Mouse (Mus musculus) thymus, adult 2 months (tissue): ENCODE measurements around the gene Rfc5.

Experiments used
- CTCF ChIP-seq: fragments of 200-500 bp; IDR thresholded peaks from 2 replicates; pipeline ENCODE4 v1.5.1; 2012; ENCODE audit warnings: mild to moderate bottlenecking, control low read depth, low read length, moderate library complexity, borderline replicate concordance; ENCODE audit not compliant: control insufficient read depth, poor library complexity, insufficient read depth; ENCODE audit errors: extremely low read depth
- POLR2A ChIP-seq: fragments of 200-500 bp; IDR thresholded peaks from 2 replicates; pipeline ENCODE4 v1.6.1; 2012; ENCODE audit warnings: mild to moderate bottlenecking, low read length, control low read depth, moderate library complexity; ENCODE audit not compliant: control insufficient read depth, poor library complexity, insufficient read depth; ENCODE audit errors: extremely low read depth

GRCm38 (mm10) chr5:117399281-117399680 is 10.4 kb upstream of the Rfc5 start:
- TF ChIP-seq CTCF (no peak), POLR2A (no peak)
